Mouse (Mus musculus) small intestine, adult 2 months (tissue): ENCODE results near the gene Odaph.

Experiments used
- CTCF ChIP-seq: fragments of 200-500 bp; IDR thresholded peaks from 2 replicates; pipeline ENCODE4 v1.5.1; 2012; ENCODE audit warnings: low read depth, mild to moderate bottlenecking, control low read depth, inconsistent platforms, low read length, moderate library complexity, mixed read lengths; ENCODE audit not compliant: insufficient replicate concordance, insufficient read length; ENCODE audit errors: extremely low read depth
- POLR2A ChIP-seq: fragments of 200-500 bp; IDR thresholded peaks from 2 replicates; pipeline ENCODE4 v1.6.1; 2012; ENCODE audit warnings: low read depth, mild to moderate bottlenecking, control low read depth, inconsistent platforms, low read length, moderate library complexity

DNA sequence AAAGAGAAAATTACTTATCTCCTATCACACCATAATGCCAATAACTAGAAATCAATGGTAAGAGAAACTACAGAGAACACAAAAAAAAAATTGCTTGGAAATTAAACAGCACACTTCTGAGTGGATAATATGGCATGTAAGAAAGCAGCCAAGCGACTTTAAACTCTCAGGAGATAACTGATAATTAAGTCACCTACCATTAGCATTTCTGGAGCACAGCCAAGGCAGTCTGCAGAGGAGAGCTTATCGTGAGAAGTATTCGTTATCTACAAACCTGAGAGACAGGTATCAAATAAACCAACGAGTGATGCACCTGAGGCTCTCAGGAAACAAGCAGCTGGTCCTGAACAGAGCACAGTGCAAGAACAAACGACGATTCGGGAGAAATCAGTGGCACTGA, 24.5 kb downstream of the Odaph start:
- TF ChIP-seq POLR2A: no peak
- TF ChIP-seq CTCF: no peak
